Mouse (Mus musculus) layer of hippocampus, postnatal 36 days (tissue): Measurements from ENCODE around the gene Slc7a9. TPM values are rescaled to one million over a fixed set of nuclear protein-coding genes. Genes with fewer than 3 reads are reported as not detected.

Experiments used
- total RNA-seq, 2 experiments: library from RNA; stranded (reverse); gene quantifications; 2 replicates each; pipeline ENCODE4 v1.2.3; 2021

The Slc7a9 gene
- total RNA-seq, 2 experiments from 2014 or later: not detected

Other genes with a start within 250 kb of the Slc7a9 start
- 10 to 100 TPM; 72.8 to 73.5 TPM for gene Lrp3, start 233.3 kb upstream of the Slc7a9 start, total RNA-seq
- 10 to 100 TPM; 25.4 to 26.8 TPM for gene Gpatch1, start 130.4 kb upstream of the Slc7a9 start, total RNA-seq
- gene Rhpn2, start 114.6 kb upstream of the Slc7a9 start, total RNA-seq: 1 to 10 TPM; 4.0 to 6.0 TPM
- 1 to 10 TPM; 5.0 to 5.4 TPM for gene Faap24, start 52.0 kb upstream of the Slc7a9 start, total RNA-seq
- gene Cep89, start 51.8 kb upstream of the Slc7a9 start, total RNA-seq: 10 to 100 TPM; 18.7 to 21.1 TPM
- gene Tdrd12, start 88.9 kb downstream of the Slc7a9 start, total RNA-seq: under 1 TPM; 0.52 to 0.63 TPM
- 10 to 100 TPM; 65.2 to 73.8 TPM for gene Nudt19, start 107.5 kb downstream of the Slc7a9 start, total RNA-seq
- gene Rgs9bp, start 136.8 kb downstream of the Slc7a9 start, total RNA-seq: under 1 TPM; 0.23 to 0.37 TPM
- 10 to 100 TPM; 42.0 to 44.1 TPM for gene Ankrd27, start 137.4 kb downstream of the Slc7a9 start, total RNA-seq
- gene Pdcd5, start 198.7 kb downstream of the Slc7a9 start, total RNA-seq: 10 to 100 TPM; 73.9 to 84.1 TPM